Mouse (Mus musculus): ENCODE results near the gene Pip4k2a. TPM values are rescaled to one million over a fixed set of nuclear protein-coding genes. Genes with fewer than 3 reads are reported as not detected.

Gene Pip4k2a
- total and polyA plus RNA-seq, 3 experiments = 6.6 to 52.9 (median 20.8) TPM

DNA sequence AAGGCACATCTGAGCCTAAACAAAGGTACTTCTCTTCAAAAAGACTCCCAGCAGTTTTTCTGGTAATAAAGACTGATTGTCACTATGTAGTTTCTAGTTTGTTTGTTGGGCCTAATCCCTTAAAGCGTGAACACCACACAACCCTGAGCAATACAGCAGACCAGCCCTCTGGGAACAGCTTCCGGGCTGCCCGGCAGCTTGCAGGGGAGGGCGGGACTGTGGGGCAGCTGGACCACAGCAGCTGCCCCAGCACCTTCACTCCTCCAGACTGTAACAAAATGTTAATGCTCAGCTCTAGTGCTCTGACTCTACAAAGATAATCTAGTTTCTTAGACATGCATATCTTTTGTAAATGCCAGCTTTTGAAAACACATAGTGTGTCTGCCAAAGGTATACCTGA is 42.9 kb downstream of the Pip4k2a start:
- Histone ChIP-seq H3K27ac (ENCODE audit: insufficient read depth, low read depth) (no peak overlapping the region), H3K4me1 (ENCODE audit: control insufficient read depth in 1 of 2, insufficient read depth in 2 of 2) (peaks cover 22 to 85% of the 10 kb centered on the region in 2 experiments), H3K9me3 (replicated peaks; ENCODE audit: low read length) (no peaks in the 10 kb centered on the region), H3K36me3 (replicated peaks in 1 of 2; ENCODE audit: control insufficient read depth in 1 of 2, insufficient read depth in 1 of 2, low read length in 1 of 2) (peaks cover 0 to 3% of the 10 kb centered on the region in 2 experiments), H3K4me2 (ENCODE audit: insufficient read depth, low read depth, poor library complexity, severe bottlenecking) (no peak overlapping the region), H3K27me3 (replicated peaks) (no peaks in the 10 kb centered on the region), H3K9ac (ENCODE audit: insufficient read depth, low read depth) (no peak overlapping the region), H3K79me2 (replicated peaks; ENCODE audit: control insufficient read depth, extremely low read depth, insufficient read depth, poor library complexity, severe bottlenecking) (no peaks in the 10 kb centered on the region), H3K4me3 (replicated peaks in 1 of 3; ENCODE audit: low read depth in 2 of 3, low read length in 2 of 3, poor library complexity in 1 of 3) (no peak overlapping the region)
- in situ Hi-C loops (cut with MboI; ENCODE audit: low pct_ligation_motif_present, low pct_unique_long_range_greater_than_20kb, low sequenced_read_pairs) = no loop called here
- TF ChIP-seq ELF1 (IDR thresholded peaks at IDR 0.05; ENCODE audit: low read depth, low read length) = no peak
- no peak for TF ChIP-seq TBP (conservative IDR thresholded peaks at IDR 0.05; ENCODE audit: low read depth, low read length)
- TF ChIP-seq USF2 (conservative IDR thresholded peaks at IDR 0.05; ENCODE audit: low read depth, low read length) = no peak
- no peak for TF ChIP-seq JUN (IDR thresholded peaks at IDR 0.05; ENCODE audit: insufficient read depth, low read depth, low read length)
- no peak for TF ChIP-seq MAX (IDR thresholded peaks at IDR 0.05; ENCODE audit: low read length)
- no peak for TF ChIP-seq ZC3H11A (IDR thresholded peaks at IDR 0.05; ENCODE audit: low read depth, low read length)
- TF ChIP-seq MYC (IDR thresholded peaks at IDR 0.05; ENCODE audit: low read depth, low read length) = no peak
- TF ChIP-seq BHLHE40 (IDR thresholded peaks at IDR 0.05; ENCODE audit: low read depth, low read length) = no peak
- no peak for TF ChIP-seq USF1 (IDR thresholded peaks at IDR 0.05; ENCODE audit: low read depth, low read length)
- no peak for TF ChIP-seq IRF4 (IDR thresholded peaks at IDR 0.05; ENCODE audit: low read depth, low read length)
- TF ChIP-seq RAD21 (IDR thresholded peaks at IDR 0.05; ENCODE audit: low read depth, low read length) = no peak
- no peak for TF ChIP-seq NRF1 (IDR thresholded peaks at IDR 0.05; ENCODE audit: low read depth, low read length)
- no peak for TF ChIP-seq SIN3A (IDR thresholded peaks at IDR 0.05; ENCODE audit: low read length)
- no peak for TF ChIP-seq MAFK (IDR thresholded peaks at IDR 0.05; ENCODE audit: insufficient replicate concordance, low read length)
- TF ChIP-seq E2F4 (IDR thresholded peaks at IDR 0.05; ENCODE audit: insufficient replicate concordance, low read depth, low read length) = no peak
- TF ChIP-seq POLR2A (IDR thresholded peaks at IDR 0.05; ENCODE audit: low read depth, low read length) = no peak
- TF ChIP-seq MAZ (IDR thresholded peaks at IDR 0.05; ENCODE audit: low read depth, low read length) = no peak
- no peak for DNase-seq (ENCODE audit: extremely low read depth)
- dilution Hi-C loops (cut with MboI; ENCODE audit: extremely low pct_ligation_motif_present, extremely low pct_unique_long_range_greater_than_20kb, low sequenced_read_pairs) = no loop called here

DNA sequence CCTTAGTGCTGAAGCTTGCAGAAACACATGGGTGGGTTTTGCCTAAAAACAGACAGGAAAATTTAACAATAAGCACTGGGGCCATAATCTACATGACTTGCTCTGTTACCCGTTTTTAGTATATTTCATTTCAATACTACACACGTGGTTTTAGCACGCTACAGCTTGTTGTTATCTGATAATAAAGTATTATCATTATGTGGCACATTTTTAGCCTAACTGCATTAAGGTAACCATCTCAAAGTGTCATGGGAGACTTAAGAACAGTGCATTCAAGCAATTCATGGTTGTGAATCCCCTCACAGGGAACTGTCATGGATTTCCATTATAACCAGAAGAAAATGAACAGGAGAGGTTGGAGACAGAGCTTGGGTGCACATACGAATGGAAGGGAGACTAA is 43.5 kb downstream of the Pip4k2a start:
- Histone ChIP-seq H3K27me3 (replicated peaks) (no peaks in the 10 kb centered on the region), H3K27ac (ENCODE audit: insufficient read depth, low read depth) (no peak overlapping the region), H3K9me3 (replicated peaks; ENCODE audit: low read length) (no peaks in the 10 kb centered on the region), H3K4me1 (ENCODE audit: control insufficient read depth in 1 of 2, insufficient read depth in 2 of 2) (peaks cover 20 to 82% of the 10 kb centered on the region in 2 experiments), H3K9ac (ENCODE audit: insufficient read depth, low read depth) (no peak overlapping the region), H3K79me2 (replicated peaks; ENCODE audit: control insufficient read depth, extremely low read depth, insufficient read depth, poor library complexity, severe bottlenecking) (no peaks in the 10 kb centered on the region), H3K4me3 (replicated peaks in 1 of 3; ENCODE audit: low read depth in 2 of 3, low read length in 2 of 3, poor library complexity in 1 of 3) (no peak overlapping the region), H3K36me3 (replicated peaks in 1 of 2; ENCODE audit: control insufficient read depth in 1 of 2, insufficient read depth in 1 of 2, low read length in 1 of 2) (peaks cover 0 to 3% of the 10 kb centered on the region in 2 experiments), H3K4me2 (ENCODE audit: insufficient read depth, low read depth, poor library complexity, severe bottlenecking) (no peak overlapping the region)
- in situ Hi-C loops (cut with MboI; ENCODE audit: low pct_ligation_motif_present, low pct_unique_long_range_greater_than_20kb, low sequenced_read_pairs) (no loop called here), dilution Hi-C loops (cut with MboI; ENCODE audit: extremely low pct_ligation_motif_present, extremely low pct_unique_long_range_greater_than_20kb, low sequenced_read_pairs) (no loop called here)
- TF ChIP-seq RCOR1 (conservative IDR thresholded peaks at IDR 0.05; ENCODE audit: low read depth, low read length) (no peak), TBP (conservative IDR thresholded peaks at IDR 0.05; ENCODE audit: low read depth, low read length) (no peak), CTCF (conservative IDR thresholded peaks at IDR 0.05 in 1 of 2, IDR thresholded peaks at IDR 0.05 in 1 of 2; ENCODE audit: low read depth in 2 of 2, low read length in 2 of 2) (no peak), MXI1 (IDR thresholded peaks at IDR 0.05; ENCODE audit: low read depth, low read length) (no peak), PAX5 (IDR thresholded peaks at IDR 0.05; ENCODE audit: low read length) (no peak), USF1 (IDR thresholded peaks at IDR 0.05; ENCODE audit: low read depth, low read length) (no peak), MAX (IDR thresholded peaks at IDR 0.05; ENCODE audit: low read length) (no peak), ELF1 (IDR thresholded peaks at IDR 0.05; ENCODE audit: low read depth, low read length) (no peak), ZKSCAN1 (IDR thresholded peaks at IDR 0.05; ENCODE audit: borderline replicate concordance, low read depth, low read length) (no peak), POLR2AphosphoS2 (IDR thresholded peaks at IDR 0.05; ENCODE audit: low read depth, low read length) (no peak), HCFC1 (IDR thresholded peaks at IDR 0.05; ENCODE audit: low read depth, low read length) (no peak), MYC (IDR thresholded peaks at IDR 0.05; ENCODE audit: low read depth, low read length) (no peak), SIN3A (IDR thresholded peaks at IDR 0.05; ENCODE audit: low read length) (no peak), E2F4 (IDR thresholded peaks at IDR 0.05; ENCODE audit: insufficient replicate concordance, low read depth, low read length) (no peak), TCF12 (IDR thresholded peaks at IDR 0.05; ENCODE audit: low read depth, low read length) (no peak), JUND (conservative IDR thresholded peaks at IDR 0.05; ENCODE audit: low read depth, low read length) (no peak), MAZ (IDR thresholded peaks at IDR 0.05; ENCODE audit: low read depth, low read length) (no peak)
- no peak for DNase-seq (ENCODE audit: extremely low read depth)

Measured in CH12.LX (cell line).